Mouse (Mus musculus): ENCODE results near the gene Cdh10.

Cdh10 gene

GRCm38 (mm10) chr15:18818185-18818973 lies at the start of gene Cdh10:
Gene Cdh10 (plus strand): TSS chr15:18818947.
- DNase-seq (ENCODE audit: extremely low read depth, low read depth), result no peak

- DNase-seq (ENCODE audit: extremely low read depth, low read depth), result no peak
Measured at GRCm38 (mm10) chr15:18809148-18809827, 9.5 kb upstream of the Cdh10 start.

GRCm38 (mm10) chr15:18817707-18818106 lies 1.0 kb upstream of the Cdh10 start:
- DNase-seq (ENCODE audit: extremely low read depth, low read depth), result no peak

- no peak for DNase-seq (ENCODE audit: extremely low read depth, low read depth)
Measured at GRCm38 (mm10) chr15:18820226-18820625, 1.5 kb downstream of the Cdh10 start.

GRCm38 (mm10) chr15:18821114-18821756 lies 2.5 kb downstream of the Cdh10 start:
- DNase-seq (ENCODE audit: extremely low read depth, low read depth), result peak; percentile 66

GRCm38 (mm10) chr15:18823420-18823819 lies 4.7 kb downstream of the Cdh10 start:
- no peak for DNase-seq (ENCODE audit: extremely low read depth, low read depth)

GRCm38 (mm10) chr15:18832263-18832662 lies 13.5 kb downstream of the Cdh10 start:
- peak; percentile 62 for DNase-seq (ENCODE audit: extremely low read depth, low read depth)

- no peak for DNase-seq (ENCODE audit: extremely low read depth, low read depth)
Measured at GRCm38 (mm10) chr15:18841769-18842168, 23.0 kb downstream of the Cdh10 start.

GRCm38 (mm10) chr15:18844807-18845206 lies 26.1 kb downstream of the Cdh10 start:
- DNase-seq (ENCODE audit: extremely low read depth, low read depth), result no peak

GRCm38 (mm10) chr15:18850497-18850896 lies 31.8 kb downstream of the Cdh10 start:
- no peak for DNase-seq (ENCODE audit: extremely low read depth, low read depth)

GRCm38 (mm10) chr15:18858135-18858534 lies 39.4 kb downstream of the Cdh10 start:
- no peak for DNase-seq (ENCODE audit: extremely low read depth, low read depth)

GRCm38 (mm10) chr15:18869871-18870270 lies 51.1 kb downstream of the Cdh10 start:
- no peak for DNase-seq (ENCODE audit: extremely low read depth, low read depth)

GRCm38 (mm10) chr15:18881467-18881866 lies 62.7 kb downstream of the Cdh10 start:
- no peak for DNase-seq (ENCODE audit: extremely low read depth, low read depth)

- DNase-seq (ENCODE audit: extremely low read depth, low read depth), result no peak
Measured at GRCm38 (mm10) chr15:18886673-18887072, 67.9 kb downstream of the Cdh10 start.

- no peak for DNase-seq (ENCODE audit: extremely low read depth, low read depth)
Measured at GRCm38 (mm10) chr15:18888912-18889311, 70.2 kb downstream of the Cdh10 start.

- no peak for DNase-seq (ENCODE audit: extremely low read depth, low read depth)
Measured at GRCm38 (mm10) chr15:18890358-18890757, 71.6 kb downstream of the Cdh10 start.

- no peak for DNase-seq (ENCODE audit: extremely low read depth, low read depth)
Measured at GRCm38 (mm10) chr15:18900776-18901175, 82.0 kb downstream of the Cdh10 start.

GRCm38 (mm10) chr15:18904131-18904530 lies 85.4 kb downstream of the Cdh10 start:
- DNase-seq (ENCODE audit: extremely low read depth, low read depth), result no peak

- DNase-seq (ENCODE audit: extremely low read depth, low read depth), result no peak
Measured at GRCm38 (mm10) chr15:18910612-18911011, 91.9 kb downstream of the Cdh10 start.

- no peak for DNase-seq (ENCODE audit: extremely low read depth, low read depth)
Measured at GRCm38 (mm10) chr15:18925392-18926117, 106.8 kb downstream of the Cdh10 start.

GRCm38 (mm10) chr15:18926964-18927363 lies 108.2 kb downstream of the Cdh10 start:
- DNase-seq (ENCODE audit: extremely low read depth, low read depth), result no peak

- no peak for DNase-seq (ENCODE audit: extremely low read depth, low read depth)
Measured at GRCm38 (mm10) chr15:18952266-18952665, 133.5 kb downstream of the Cdh10 start.
